Mouse (Mus musculus) forebrain, embryonic 11.5 days (tissue): ENCODE measurements around the gene Dyrk3. TPM values are rescaled to one million over a fixed set of nuclear protein-coding genes. Genes with fewer than 3 reads are reported as not detected.

Source experiments
- ATAC-seq: fragments of 200-750 bp; cut with Nextera tagmentation; replicated peaks from 2 replicates; pipeline ENCODE4 v1.8.0; 2017; ENCODE audit warnings: moderate TSS enrichment; ENCODE audit not compliant: low FRiP score
- DNase-seq: peaks from one replicate; pipeline ENCODE4 v3.0.0-alpha.2; 2017; ENCODE audit warnings: low spot score
- H3K27ac ChIP-seq: fragments of 300-500 bp; sonication (generic); 2 replicates; pipeline ENCODE4 v1.5.1; 2014; ENCODE audit warnings: low read depth, low read length
- H3K27me3 ChIP-seq: fragments of 300-500 bp; sonication (generic); 2 replicates; pipeline ENCODE4 v1.6.1; 2014; ENCODE audit warnings: mild to moderate bottlenecking, low read length, mixed read lengths; ENCODE audit not compliant: control insufficient read depth, insufficient read depth
- H3K36me3 ChIP-seq: fragments of 300-500 bp; sonication (generic); 2 replicates; pipeline ENCODE4 v1.6.1; 2014; ENCODE audit warnings: mild to moderate bottlenecking, low read length, moderate library complexity, mixed read lengths; ENCODE audit not compliant: control insufficient read depth, insufficient read depth
- H3K4me1 ChIP-seq: fragments of 300-500 bp; sonication (generic); replicated peaks from 2 replicates; pipeline ENCODE4 v1.6.1; 2014; ENCODE audit warnings: low read length, mixed read lengths; ENCODE audit not compliant: control insufficient read depth, insufficient read depth
- H3K4me2 ChIP-seq: fragments of 300-500 bp; sonication (generic); 2 replicates; pipeline ENCODE4 v1.6.1; 2014; ENCODE audit warnings: low read depth, mild to moderate bottlenecking, low read length, moderate library complexity, mixed read lengths; ENCODE audit not compliant: severe bottlenecking
- H3K4me3 ChIP-seq: fragments of 300-500 bp; sonication (generic); 2 replicates; pipeline ENCODE4 v1.5.1; 2014; ENCODE audit warnings: low read depth, low read length
- H3K9ac ChIP-seq: fragments of 300-500 bp; sonication (generic); 2 replicates; pipeline ENCODE4 v1.6.1; 2014; ENCODE audit warnings: low read length
- H3K9me3 ChIP-seq: fragments of 300-500 bp; sonication (generic); 2 replicates; pipeline ENCODE4 v1.6.1; 2016; ENCODE audit warnings: low read length, mixed read lengths; ENCODE audit not compliant: control insufficient read depth
- WGBS: fragments of 180-500 bp; shearing (Covaris S2); extraction: QIAGEN DNeasy Blood & Tissue Kit; methylation state at CpG from one replicate; pipeline ENCODE4 v1.1.7; 2014; 5-methylcytosine and 5-hydroxymethylcytosine counted together
- polyA plus RNA-seq: library from polyadenylated mRNA; unstranded; fragments of >200 nt; fragmentation: Nextera tagmentation; extraction: Ambion mirVana; gene quantifications from 2 replicates; pipeline ENCODE4 v1.2.1, GENCODE M21; 2014

Dyrk3 gene
- 17.1 and 20.8 TPM in 2 replicates for polyA plus RNA-seq

DNA sequence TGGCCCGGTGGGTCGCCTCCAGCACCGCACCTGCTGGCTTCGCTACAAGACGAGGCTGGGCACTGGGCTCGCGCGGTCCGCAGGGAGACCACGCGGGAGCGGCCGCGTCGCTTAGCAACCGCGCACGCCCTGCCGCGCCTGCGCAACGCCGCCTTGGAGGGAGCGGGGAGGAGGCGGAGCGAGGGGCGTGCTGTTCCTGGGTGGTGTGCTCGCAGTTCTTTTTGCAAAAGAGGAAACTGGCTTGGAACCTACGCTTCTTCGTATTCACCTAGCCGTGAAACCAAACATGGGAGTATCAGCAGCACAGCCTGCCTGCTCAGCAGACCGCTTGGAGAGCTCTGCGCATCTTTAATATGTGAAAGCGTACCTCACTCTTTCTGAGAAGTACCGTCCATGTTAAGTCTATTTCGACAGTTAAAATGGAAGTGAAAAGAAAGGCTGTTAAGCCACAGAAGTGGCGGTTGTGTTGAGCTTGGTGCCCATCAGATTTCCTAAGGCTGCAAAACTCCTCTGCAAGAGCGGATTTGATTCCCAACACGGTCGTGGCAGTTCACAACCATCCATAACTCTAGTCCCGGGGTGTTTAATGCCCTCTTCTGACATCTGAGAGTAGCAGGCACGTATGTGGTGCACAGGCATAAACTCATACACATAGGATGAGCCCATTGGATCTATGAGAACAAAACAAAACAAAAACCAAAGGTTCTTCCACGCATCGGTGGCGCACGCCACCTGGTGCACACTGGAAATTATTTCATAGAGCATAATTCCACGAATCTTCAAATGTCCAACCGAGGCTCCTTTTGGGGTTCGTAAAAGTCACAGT is at the start of gene Dyrk3:
Gene Dyrk3, minus strand, starts transcription at position 150 of the 826 bp plus-strand sequence.
- peak within 1 kb of the TSS; percentile 80 for H3K27ac ChIP-seq
- peak within 1 kb of the TSS; percentile 85 for H3K9ac ChIP-seq
- 7% methylated on average over 48 of the region's 49 CpGs for WGBS
- H3K4me2 ChIP-seq: peak within 1 kb of the TSS; percentile 74
- DNase-seq (peak; percentile 97), ATAC-seq (peak; percentile 97)
- H3K4me3 ChIP-seq: peak within 1 kb of the TSS; percentile 77
- H3K27me3 ChIP-seq: no peaks in the 10 kb centered on the region
- no peaks in the 10 kb centered on the region for H3K36me3 ChIP-seq
- peaks cover 17% of the 10 kb centered on the region for H3K4me1 ChIP-seq
- H3K9me3 ChIP-seq: no peaks in the 10 kb centered on the region

DNA sequence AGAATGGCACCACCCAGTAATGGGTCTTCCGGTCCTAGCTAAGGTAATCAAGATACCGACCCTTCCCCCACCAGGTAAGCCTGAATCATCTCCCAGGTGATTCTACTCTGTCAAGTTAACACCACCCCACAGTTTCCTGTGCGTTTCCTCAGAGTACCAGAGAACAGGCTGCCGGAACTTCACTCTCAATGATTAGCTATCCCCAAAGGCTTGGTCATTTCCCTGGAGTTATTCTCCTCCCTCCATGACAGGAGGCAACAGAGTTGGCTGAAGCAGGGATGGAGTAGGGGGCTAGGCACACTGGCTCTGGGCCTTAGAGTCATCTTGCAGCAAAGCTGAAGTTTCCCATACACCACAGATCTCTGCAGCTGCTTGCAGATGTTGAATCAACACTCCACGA is 49.7 kb upstream of the Dyrk3 start:
- Histone ChIP-seq H3K4me2 (no peak overlapping the region), H3K27ac (no peak overlapping the region), H3K9me3 (no peaks in the 10 kb centered on the region), H3K4me3 (no peak overlapping the region), H3K36me3 (no peaks in the 10 kb centered on the region), H3K27me3 (no peaks in the 10 kb centered on the region), H3K9ac (no peak overlapping the region), H3K4me1 (no peaks in the 10 kb centered on the region)
- 95% methylated on average over 5 of the region's 5 CpGs for WGBS
- DNase-seq (no peak), ATAC-seq (no peak)

DNA sequence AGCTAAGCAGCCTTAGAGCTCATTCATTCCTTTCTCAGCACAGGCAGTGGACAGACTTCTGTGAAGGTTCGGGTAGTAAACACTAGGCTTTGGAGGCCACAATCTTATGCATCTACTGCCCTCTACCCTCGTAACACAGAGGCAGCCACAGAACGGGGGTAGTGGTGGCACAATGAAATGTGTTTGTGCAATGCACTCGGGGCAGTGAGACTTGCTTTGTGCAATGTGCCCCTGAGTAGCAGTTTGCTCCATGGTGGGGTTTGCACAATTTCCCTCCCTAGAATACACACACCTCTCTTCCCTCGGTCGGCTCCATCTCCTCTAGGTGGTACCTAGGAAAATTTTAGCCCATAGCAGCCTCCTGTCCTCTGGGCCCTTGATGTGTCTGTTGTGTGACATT is 48.9 kb upstream of the Dyrk3 start:
- H3K4me1 ChIP-seq: no peaks in the 10 kb centered on the region
- H3K4me2 ChIP-seq: no peak overlapping the region
- H3K27me3 ChIP-seq: no peaks in the 10 kb centered on the region
- ATAC-seq: no peak
- H3K36me3 ChIP-seq: no peaks in the 10 kb centered on the region
- H3K27ac ChIP-seq: no peak overlapping the region
- H3K9ac ChIP-seq: no peak overlapping the region
- no peaks in the 10 kb centered on the region for H3K9me3 ChIP-seq
- no peak for DNase-seq
- no peak overlapping the region for H3K4me3 ChIP-seq
- 80% methylated on average over 6 of the region's 6 CpGs for WGBS

DNA sequence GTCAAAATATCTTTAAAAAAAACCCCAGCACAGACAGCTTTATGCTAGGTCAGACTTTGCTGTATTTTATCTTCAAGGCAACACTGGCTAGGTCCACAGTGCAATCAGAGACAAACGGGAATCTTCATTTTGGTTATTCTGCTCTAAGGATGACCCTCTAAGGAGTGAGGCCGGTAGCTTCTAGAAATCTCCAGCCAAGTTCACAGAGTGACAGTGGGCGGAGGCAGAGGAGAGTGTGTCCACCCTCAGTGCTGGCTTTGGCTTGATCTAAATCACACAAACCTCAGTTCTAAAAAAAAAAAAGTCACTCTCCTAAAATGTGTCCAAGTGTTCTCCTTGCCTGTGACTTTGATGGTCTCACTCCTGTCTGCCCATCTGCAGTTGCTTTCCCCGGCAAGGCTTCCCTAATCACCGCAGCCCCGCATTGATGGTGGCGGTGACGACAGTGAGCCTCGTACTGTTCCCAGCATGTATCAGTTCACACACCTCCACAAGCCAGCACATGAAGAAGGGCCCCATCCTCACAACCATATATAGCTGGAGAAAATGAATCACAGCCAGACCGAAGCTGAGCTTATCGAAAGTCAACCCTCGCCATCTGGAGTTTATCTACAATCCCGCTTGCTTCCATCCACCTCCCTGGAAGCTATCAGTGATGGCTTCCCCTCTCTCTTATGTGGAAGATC is 47.8 kb upstream of the Dyrk3 start:
- no peak overlapping the region for H3K4me2 ChIP-seq
- H3K27ac ChIP-seq: no peak overlapping the region
- no peak overlapping the region for H3K4me3 ChIP-seq
- DNase-seq: no peak
- no peak for ATAC-seq
- no peaks in the 10 kb centered on the region for H3K27me3 ChIP-seq
- WGBS: 95% methylated on average over 13 of the region's 13 CpGs
- H3K9ac ChIP-seq: no peak overlapping the region
- H3K9me3 ChIP-seq: no peaks in the 10 kb centered on the region
- no peaks in the 10 kb centered on the region for H3K4me1 ChIP-seq
- H3K36me3 ChIP-seq: no peaks in the 10 kb centered on the region

DNA sequence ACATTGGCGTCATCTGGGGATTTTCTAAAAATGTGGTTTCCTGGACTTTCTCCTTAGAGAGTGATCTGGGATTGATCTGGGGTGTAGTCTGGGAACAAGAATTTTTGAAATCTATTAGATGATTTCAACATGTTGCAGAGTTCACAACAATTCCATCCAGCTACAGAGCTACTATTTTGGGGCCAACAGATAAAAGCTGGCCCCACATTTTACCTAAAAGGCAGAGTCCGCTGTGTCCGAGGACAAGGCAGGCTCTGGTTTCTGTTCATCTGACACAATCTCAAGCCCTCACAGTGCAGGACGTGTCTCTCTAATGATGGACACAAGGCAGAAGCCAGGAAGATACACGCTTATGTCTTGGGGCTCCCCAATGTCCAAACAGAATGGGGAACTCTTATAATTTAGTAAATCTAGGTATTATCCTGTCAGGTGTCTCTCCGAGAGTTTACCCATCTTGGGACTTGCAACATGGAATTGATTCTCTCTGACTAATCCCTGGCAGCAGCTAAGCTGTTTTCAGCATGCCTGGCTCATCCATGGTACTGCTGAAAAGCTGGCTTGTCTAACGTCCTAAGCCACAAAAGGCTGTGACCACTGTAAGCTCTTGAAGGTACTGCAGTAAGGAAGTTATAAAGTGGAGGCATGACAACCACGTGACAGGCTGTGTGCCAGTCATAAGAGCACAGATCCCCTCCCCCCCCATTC is 47.0 kb upstream of the Dyrk3 start:
- H3K27me3 ChIP-seq: no peaks in the 10 kb centered on the region
- no peak overlapping the region for H3K9ac ChIP-seq
- H3K9me3 ChIP-seq: no peaks in the 10 kb centered on the region
- no peak for DNase-seq
- H3K4me2 ChIP-seq: no peak overlapping the region
- no peak overlapping the region for H3K4me3 ChIP-seq
- no peak overlapping the region for H3K27ac ChIP-seq
- no peaks in the 10 kb centered on the region for H3K36me3 ChIP-seq
- ATAC-seq: no peak
- H3K4me1 ChIP-seq: no peaks in the 10 kb centered on the region
- WGBS: 83% methylated on average over 8 of the region's 8 CpGs

DNA sequence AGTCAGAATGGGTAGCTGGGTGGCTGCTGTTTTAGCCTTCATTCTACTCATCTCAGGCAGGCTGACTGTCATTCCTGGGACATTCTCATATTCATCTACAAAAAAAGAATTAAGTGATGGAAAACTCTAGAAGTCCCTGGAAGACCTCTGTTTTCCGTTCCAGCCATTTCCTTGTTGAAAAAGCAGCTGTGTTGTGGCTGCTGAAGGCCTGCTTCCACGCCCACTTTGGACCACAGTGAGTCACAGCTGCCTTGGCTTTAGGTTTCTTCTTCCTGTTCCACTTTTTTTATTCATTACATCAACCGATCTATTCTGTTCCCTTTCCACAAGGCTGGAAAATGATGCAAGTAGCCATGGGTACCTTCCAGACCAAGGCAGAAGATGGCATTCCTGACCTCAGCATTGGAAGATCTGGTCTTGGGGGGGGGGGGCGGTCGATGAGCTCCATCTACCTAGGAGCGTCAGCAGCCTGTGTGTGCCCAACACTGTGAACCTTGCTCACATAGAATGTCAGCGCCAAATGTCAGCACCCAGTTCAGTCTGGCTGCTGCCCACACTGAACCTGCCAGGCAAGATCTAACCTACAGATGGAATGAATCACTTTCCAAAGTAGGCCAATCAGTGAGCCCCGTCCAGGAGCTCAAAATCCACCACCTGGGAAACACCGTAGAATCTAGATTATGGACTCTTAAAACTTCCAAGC is 46.3 kb upstream of the Dyrk3 start:
- Histone ChIP-seq H3K27ac (no peak overlapping the region), H3K36me3 (no peaks in the 10 kb centered on the region; the same call in 1 of the 2 replicates), H3K27me3 (no peaks in the 10 kb centered on the region), H3K4me2 (no peak overlapping the region), H3K9me3 (no peaks in the 10 kb centered on the region), H3K9ac (no peak overlapping the region), H3K4me1 (no peaks in the 10 kb centered on the region), H3K4me3 (no peak overlapping the region)
- WGBS: 90% methylated on average over 9 of the region's 9 CpGs
- DNase-seq (no peak), ATAC-seq (no peak)

DNA sequence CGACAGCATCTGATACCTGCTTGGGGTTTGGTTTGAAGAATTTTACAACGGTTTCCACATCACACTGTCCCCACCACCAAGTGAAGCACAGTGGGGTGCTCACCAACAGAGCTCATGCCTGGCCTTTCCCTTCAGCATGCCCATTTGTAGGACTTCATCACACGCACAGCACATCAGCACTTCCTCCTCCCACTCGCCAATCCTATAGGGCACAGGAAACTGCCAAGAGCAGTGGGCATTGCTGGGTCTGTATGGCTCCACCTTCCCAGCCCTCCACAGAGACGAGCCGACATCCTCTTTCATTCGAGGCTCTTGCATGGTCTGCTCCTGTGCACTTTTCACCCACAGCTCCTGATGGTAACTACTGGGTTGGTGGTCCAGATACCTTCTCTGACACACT is 45.1 kb upstream of the Dyrk3 start:
- Histone ChIP-seq H3K27me3 (no peaks in the 10 kb centered on the region), H3K4me3 (no peak overlapping the region), H3K36me3 (no peaks in the 10 kb centered on the region; the same call in 1 of the 2 replicates), H3K9ac (no peak overlapping the region), H3K27ac (no peak overlapping the region), H3K9me3 (no peaks in the 10 kb centered on the region), H3K4me1 (no peaks in the 10 kb centered on the region), H3K4me2 (no peak overlapping the region)
- DNase-seq: no peak
- WGBS: 88% methylated on average over 7 of the region's 7 CpGs
- no peak for ATAC-seq
